Mouse (Mus musculus): ENCODE data around the gene Dnmt3a. TPM values are rescaled to one million over a fixed set of nuclear protein-coding genes. Genes with fewer than 3 reads are reported as not detected.

Gene Dnmt3a
- polyA plus RNA-seq, 1 experiment from 2014 or later, result 65.3 TPM

DNA sequence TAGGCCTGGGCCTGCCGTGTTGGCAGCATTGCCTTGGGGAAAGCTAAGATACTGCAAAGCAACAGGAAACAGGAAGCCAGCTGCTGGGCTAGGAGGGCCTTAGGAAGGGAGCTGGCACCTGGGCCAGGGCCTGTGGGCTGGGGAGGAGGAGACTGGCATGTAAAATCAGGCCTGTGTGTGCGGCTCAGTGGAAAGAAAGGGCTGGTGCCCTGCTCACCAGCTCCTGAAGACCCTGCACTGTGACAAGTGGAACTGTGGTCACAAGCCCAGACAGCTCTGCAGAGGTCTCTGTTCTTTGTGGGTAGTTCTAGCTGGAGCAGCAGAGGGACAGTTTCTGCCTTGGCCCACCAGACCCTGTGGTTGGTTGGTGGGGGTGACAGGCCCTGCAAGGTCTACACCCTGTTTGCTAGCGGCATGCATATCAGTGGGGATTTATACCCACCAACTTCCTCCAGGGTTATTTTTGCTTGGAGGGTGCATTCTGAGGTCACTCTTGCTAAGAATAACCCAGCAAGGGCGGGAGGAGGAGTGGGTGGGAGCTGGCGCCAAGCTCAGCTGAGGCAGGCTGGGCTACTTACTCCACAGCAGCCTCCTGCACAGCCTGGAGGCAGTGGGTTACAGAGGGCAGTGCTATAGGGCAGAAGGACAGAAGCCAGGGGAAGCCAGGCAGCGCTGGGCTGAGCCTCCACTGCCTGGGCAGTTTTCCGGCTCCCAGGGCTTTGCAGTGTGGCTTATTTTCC is 50.1 kb downstream of the Dnmt3a start:
- no peaks in the 10 kb centered on the region for H3K27me3 ChIP-seq (ENCODE audit: control insufficient read depth, insufficient read depth, low read length)
- no peak for ATAC-seq (ENCODE audit: low FRiP score, low TSS enrichment)
- H3K9me3 ChIP-seq (ENCODE audit: control insufficient read depth, low read length), result no peaks in the 10 kb centered on the region
- no peak for DNase-seq
- no peak overlapping the region for H3K4me3 ChIP-seq (replicated peaks; ENCODE audit: low read depth, low read length)
- H3K4me2 ChIP-seq (ENCODE audit: low read length), result no peak overlapping the region
- WGBS, result 70% methylated on average over 7 of the region's 7 CpGs
- H3K4me1 ChIP-seq (ENCODE audit: control insufficient read depth, insufficient read depth, low read length), result no peaks in the 10 kb centered on the region
- peaks cover 19% of the 10 kb centered on the region; the same call in 1 of the 2 replicates for H3K36me3 ChIP-seq (ENCODE audit: control insufficient read depth, insufficient read depth, low read length)
- H3K27ac ChIP-seq (replicated peaks; ENCODE audit: low read depth, low read length), result 0 out of 2 replicates have a peak overlapping the region, but pooled peaks have one; percentile 32
- no peak overlapping the region for H3K9ac ChIP-seq (replicated peaks; ENCODE audit: low read length)

DNA sequence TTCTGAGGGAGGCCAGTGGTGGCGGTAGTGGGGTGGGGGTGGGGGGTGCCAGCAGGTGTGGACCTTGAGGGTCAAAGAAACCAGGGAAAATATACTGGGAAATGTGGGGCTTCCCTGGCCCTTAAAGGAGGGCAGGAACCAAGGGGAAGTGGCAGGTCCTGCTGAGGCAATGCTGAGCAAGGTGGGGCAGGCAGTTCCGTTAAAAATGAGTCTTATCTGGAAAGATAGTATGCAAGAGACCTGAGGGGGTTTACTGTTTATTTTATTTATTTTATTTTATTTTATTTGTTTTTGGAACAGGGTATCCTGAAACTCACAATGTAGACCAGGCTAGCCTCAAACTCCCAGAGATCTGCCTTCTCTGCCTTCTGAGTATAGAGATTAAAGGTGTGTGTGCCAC is 50.9 kb downstream of the Dnmt3a start:
- Histone ChIP-seq H3K9me3 (ENCODE audit: control insufficient read depth, low read length) (no peaks in the 10 kb centered on the region), H3K27me3 (ENCODE audit: control insufficient read depth, insufficient read depth, low read length) (no peaks in the 10 kb centered on the region), H3K4me2 (ENCODE audit: low read length) (no peak overlapping the region), H3K36me3 (ENCODE audit: control insufficient read depth, insufficient read depth, low read length) (peaks cover 15% of the 10 kb centered on the region), H3K9ac (replicated peaks; ENCODE audit: low read length) (no peak overlapping the region), H3K27ac (replicated peaks; ENCODE audit: low read depth, low read length) (no peak overlapping the region), H3K4me1 (ENCODE audit: control insufficient read depth, insufficient read depth, low read length) (no peaks in the 10 kb centered on the region), H3K4me3 (replicated peaks; ENCODE audit: low read depth, low read length) (no peak overlapping the region)
- 81% methylated on average over 2 of the region's 2 CpGs for WGBS
- ATAC-seq (ENCODE audit: low FRiP score, low TSS enrichment) (no peak), DNase-seq (no peak)

DNA sequence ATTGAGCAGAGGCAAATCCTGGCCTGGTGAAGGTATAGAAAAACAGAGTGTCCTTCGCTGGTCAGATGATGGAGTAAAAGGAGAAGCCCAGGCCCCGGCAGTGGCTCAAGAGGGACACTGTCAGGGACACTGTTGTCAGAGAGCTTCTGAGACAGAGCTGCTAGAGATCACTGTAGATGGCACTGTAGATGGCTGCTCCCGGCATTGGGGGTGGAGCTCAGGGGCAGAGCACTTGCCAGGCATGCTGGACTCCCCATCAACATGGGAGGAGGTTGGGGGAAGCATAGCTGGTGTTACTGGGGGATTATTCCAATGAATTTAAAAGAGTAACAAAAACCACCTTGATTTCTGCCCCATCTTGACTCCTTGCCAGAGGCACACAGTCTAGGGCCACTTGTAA is 51.4 kb downstream of the Dnmt3a start:
- Histone ChIP-seq H3K27ac (replicated peaks; ENCODE audit: low read depth, low read length) (no peak overlapping the region), H3K4me3 (replicated peaks; ENCODE audit: low read depth, low read length) (no peak overlapping the region), H3K36me3 (ENCODE audit: control insufficient read depth, insufficient read depth, low read length) (peaks cover 20% of the 10 kb centered on the region), H3K9me3 (ENCODE audit: control insufficient read depth, low read length) (no peaks in the 10 kb centered on the region), H3K4me2 (ENCODE audit: low read length) (no peak overlapping the region), H3K4me1 (ENCODE audit: control insufficient read depth, insufficient read depth, low read length) (no peaks in the 10 kb centered on the region), H3K27me3 (ENCODE audit: control insufficient read depth, insufficient read depth, low read length) (no peaks in the 10 kb centered on the region), H3K9ac (replicated peaks; ENCODE audit: low read length) (no peak overlapping the region)
- ATAC-seq (ENCODE audit: low FRiP score, low TSS enrichment) (no peak), DNase-seq (no peak)
- WGBS, result 75% methylated on average over 3 of the region's 3 CpGs

- Histone ChIP-seq H3K4me1 (ENCODE audit: control insufficient read depth, insufficient read depth, low read length) (no peaks in the 10 kb centered on the region), H3K27ac (replicated peaks; ENCODE audit: low read depth, low read length) (no peak overlapping the region), H3K9me3 (ENCODE audit: control insufficient read depth, low read length) (no peaks in the 10 kb centered on the region), H3K9ac (replicated peaks; ENCODE audit: low read length) (no peak overlapping the region), H3K27me3 (ENCODE audit: control insufficient read depth, insufficient read depth, low read length) (no peaks in the 10 kb centered on the region), H3K4me2 (ENCODE audit: low read length) (no peak overlapping the region), H3K4me3 (replicated peaks; ENCODE audit: low read depth, low read length) (no peak overlapping the region), H3K36me3 (ENCODE audit: control insufficient read depth, insufficient read depth, low read length) (peaks cover 20% of the 10 kb centered on the region)
- DNase-seq, result no peak
- ATAC-seq (ENCODE audit: low FRiP score, low TSS enrichment), result no peak
- WGBS, result 90% methylated on average over 9 of the region's 9 CpGs
These were observed 52.0 kb downstream of the Dnmt3a start for GRCm38 (mm10) chr12:3857773-3858172.

GRCm38 (mm10) chr12:3858754-3859153 is 52.9 kb downstream of the Dnmt3a start:
- H3K27ac ChIP-seq (replicated peaks; ENCODE audit: low read depth, low read length), result no peak overlapping the region
- no peak for DNase-seq
- H3K27me3 ChIP-seq (ENCODE audit: control insufficient read depth, insufficient read depth, low read length), result no peaks in the 10 kb centered on the region
- no peak overlapping the region for H3K4me3 ChIP-seq (replicated peaks; ENCODE audit: low read depth, low read length)
- no peak for ATAC-seq (ENCODE audit: low FRiP score, low TSS enrichment)
- no peak overlapping the region for H3K4me2 ChIP-seq (ENCODE audit: low read length)
- H3K4me1 ChIP-seq (ENCODE audit: control insufficient read depth, insufficient read depth, low read length), result no peaks in the 10 kb centered on the region
- H3K36me3 ChIP-seq (ENCODE audit: control insufficient read depth, insufficient read depth, low read length), result peaks cover 17% of the 10 kb centered on the region
- no peak overlapping the region for H3K9ac ChIP-seq (replicated peaks; ENCODE audit: low read length)
- H3K9me3 ChIP-seq (ENCODE audit: control insufficient read depth, low read length), result no peaks in the 10 kb centered on the region
- WGBS, result 92% methylated on average over 4 of the region's 4 CpGs

- no peak overlapping the region for H3K9ac ChIP-seq (replicated peaks; ENCODE audit: low read length)
- peaks cover 16% of the 10 kb centered on the region for H3K36me3 ChIP-seq (ENCODE audit: control insufficient read depth, insufficient read depth, low read length)
- no peaks in the 10 kb centered on the region for H3K9me3 ChIP-seq (ENCODE audit: control insufficient read depth, low read length)
- no peaks in the 10 kb centered on the region for H3K4me1 ChIP-seq (ENCODE audit: control insufficient read depth, insufficient read depth, low read length)
- H3K27ac ChIP-seq (replicated peaks; ENCODE audit: low read depth, low read length), result no peak overlapping the region
- ATAC-seq (ENCODE audit: low FRiP score, low TSS enrichment), result no peak
- 85% methylated on average over 3 of the region's 3 CpGs for WGBS
- DNase-seq, result no peak
- no peak overlapping the region for H3K4me3 ChIP-seq (replicated peaks; ENCODE audit: low read depth, low read length)
- H3K27me3 ChIP-seq (ENCODE audit: control insufficient read depth, insufficient read depth, low read length), result no peaks in the 10 kb centered on the region
- H3K4me2 ChIP-seq (ENCODE audit: low read length), result no peak overlapping the region
These were observed 53.7 kb downstream of the Dnmt3a start for GRCm38 (mm10) chr12:3859545-3859944.

DNA sequence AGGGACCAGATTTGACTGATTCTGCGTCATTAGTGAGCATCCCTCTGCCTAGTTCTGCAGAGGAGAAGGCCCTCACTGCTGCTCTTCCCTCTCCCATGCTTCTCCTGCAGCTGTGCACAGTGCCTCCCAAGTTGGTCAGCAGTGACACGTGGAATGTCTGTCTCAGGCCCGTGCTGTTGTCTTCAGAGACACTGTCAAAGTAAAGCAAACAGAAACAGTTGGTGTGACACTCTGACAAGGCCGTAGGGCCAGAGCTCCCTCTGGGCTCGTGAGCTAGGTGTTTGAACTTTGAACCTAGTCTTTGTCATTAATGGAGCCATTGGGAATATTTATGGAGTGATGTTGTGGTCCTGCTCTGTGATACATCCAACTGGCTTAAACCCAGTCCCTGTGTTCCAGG is 54.2 kb downstream of the Dnmt3a start:
- Histone ChIP-seq H3K4me3 (replicated peaks; ENCODE audit: low read depth, low read length) (no peak overlapping the region), H3K4me1 (ENCODE audit: control insufficient read depth, insufficient read depth, low read length) (no peaks in the 10 kb centered on the region), H3K36me3 (ENCODE audit: control insufficient read depth, insufficient read depth, low read length) (peaks cover 16% of the 10 kb centered on the region), H3K4me2 (ENCODE audit: low read length) (no peak overlapping the region), H3K9ac (replicated peaks; ENCODE audit: low read length) (no peak overlapping the region), H3K27ac (replicated peaks; ENCODE audit: low read depth, low read length) (no peak overlapping the region), H3K9me3 (ENCODE audit: control insufficient read depth, low read length) (no peaks in the 10 kb centered on the region), H3K27me3 (ENCODE audit: control insufficient read depth, insufficient read depth, low read length) (no peaks in the 10 kb centered on the region)
- DNase-seq, result no peak
- no peak for ATAC-seq (ENCODE audit: low FRiP score, low TSS enrichment)
- 78% methylated on average over 5 of the region's 5 CpGs for WGBS

DNA sequence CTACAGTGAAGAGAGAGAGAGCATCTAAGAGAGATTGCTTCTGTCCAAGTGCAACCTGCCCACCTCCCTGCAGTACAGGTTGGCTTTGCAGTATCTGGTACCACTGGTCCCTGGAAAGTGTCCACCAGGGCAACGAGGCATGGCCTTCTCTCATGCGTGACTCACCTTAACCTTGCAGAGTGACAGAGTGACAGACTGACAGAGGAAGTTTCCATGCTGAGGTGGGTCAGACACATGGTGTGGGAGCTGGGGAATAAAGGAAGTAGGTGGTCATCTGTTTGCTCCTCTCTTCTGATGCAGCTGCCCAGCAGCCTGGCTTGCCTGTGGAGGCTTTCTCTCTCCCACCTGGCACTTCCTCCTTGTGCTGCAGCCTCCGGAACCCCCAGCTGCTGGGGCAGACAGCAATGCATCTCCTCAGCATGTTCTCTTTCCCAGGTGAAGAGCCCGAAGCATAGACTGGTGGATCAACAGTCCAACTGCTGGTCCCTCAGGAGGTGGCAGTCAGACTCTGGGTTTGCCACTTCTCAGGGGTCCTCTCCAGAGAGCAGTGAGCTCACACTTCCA is 55.9 kb downstream of the Dnmt3a start:
- Histone ChIP-seq H3K9ac (replicated peaks; ENCODE audit: low read length) (no peak overlapping the region), H3K4me1 (ENCODE audit: control insufficient read depth, insufficient read depth, low read length) (no peaks in the 10 kb centered on the region), H3K27me3 (ENCODE audit: control insufficient read depth, insufficient read depth, low read length) (no peaks in the 10 kb centered on the region), H3K4me3 (replicated peaks; ENCODE audit: low read depth, low read length) (no peak overlapping the region), H3K36me3 (ENCODE audit: control insufficient read depth, insufficient read depth, low read length) (peaks cover 29% of the 10 kb centered on the region), H3K4me2 (ENCODE audit: low read length) (no peak overlapping the region), H3K9me3 (ENCODE audit: control insufficient read depth, low read length) (no peaks in the 10 kb centered on the region), H3K27ac (replicated peaks; ENCODE audit: low read depth, low read length) (no peak overlapping the region)
- DNase-seq (no peak), ATAC-seq (ENCODE audit: low FRiP score, low TSS enrichment) (no peak)
- WGBS, result 90% methylated on average over 4 of the region's 4 CpGs

- no peak for ATAC-seq (ENCODE audit: low FRiP score, low TSS enrichment)
- H3K4me3 ChIP-seq (replicated peaks; ENCODE audit: low read depth, low read length), result no peak overlapping the region
- no peak overlapping the region for H3K9ac ChIP-seq (replicated peaks; ENCODE audit: low read length)
- H3K27me3 ChIP-seq (ENCODE audit: control insufficient read depth, insufficient read depth, low read length), result no peaks in the 10 kb centered on the region
- WGBS, result 89% methylated on average over 6 of the region's 6 CpGs
- no peak overlapping the region for H3K27ac ChIP-seq (replicated peaks; ENCODE audit: low read depth, low read length)
- H3K36me3 ChIP-seq (ENCODE audit: control insufficient read depth, insufficient read depth, low read length), result peaks cover 34% of the 10 kb centered on the region
- no peaks in the 10 kb centered on the region for H3K9me3 ChIP-seq (ENCODE audit: control insufficient read depth, low read length)
- no peaks in the 10 kb centered on the region for H3K4me1 ChIP-seq (ENCODE audit: control insufficient read depth, insufficient read depth, low read length)
- DNase-seq, result no peak
- H3K4me2 ChIP-seq (ENCODE audit: low read length), result no peak overlapping the region
These were observed 56.4 kb downstream of the Dnmt3a start for GRCm38 (mm10) chr12:3862253-3862652.

All from midbrain, embryonic 14.5 days (tissue).